Mouse (Mus musculus): ENCODE data around the gene Mical3. TPM values are rescaled to one million over a fixed set of nuclear protein-coding genes. Genes with fewer than 3 reads are reported as not detected.
A peak's percentile ranks its signal among the peaks of the same experiment; 100 is the strongest.

Gene Mical3
- total and polyA plus RNA-seq, 3 experiments, result 52.1 to 127 (median 114) TPM

DNA sequence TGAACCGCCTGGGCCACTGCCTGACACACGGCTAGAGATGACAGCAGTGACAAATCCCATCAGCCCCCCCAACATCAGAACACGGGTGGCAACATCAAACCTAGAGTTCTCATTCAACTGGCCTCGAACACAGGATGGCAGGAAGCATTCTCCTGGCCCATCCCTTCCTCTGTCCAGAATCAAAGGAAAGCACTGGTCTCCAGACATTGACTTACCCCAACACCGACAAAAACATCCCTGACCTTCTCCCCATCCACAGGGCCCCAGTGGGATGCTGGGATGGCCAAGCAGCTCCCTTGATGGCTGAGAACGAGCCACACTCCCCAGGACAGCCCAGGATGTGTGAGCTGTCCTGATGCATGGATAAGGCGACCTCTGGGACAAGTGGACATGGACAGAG is 57.5 kb downstream of the Mical3 start:
- Histone ChIP-seq H3K9ac (ENCODE audit: low read depth, low read length) (no peak overlapping the region), H3K4me1 (ENCODE audit: control insufficient read depth, insufficient read depth, low read length) (peaks cover 44% of the 10 kb centered on the region), H3K79me2 (replicated peaks; ENCODE audit: control insufficient read depth, insufficient read depth, low read length) (no peaks in the 10 kb centered on the region), H3K27me3 (ENCODE audit: control insufficient read depth, insufficient read depth, low read length) (no peaks in the 10 kb centered on the region), H3K27ac (peak overlapping the region; percentile 26), H3K4me3 (no peak overlapping the region), H3K36me3 (ENCODE audit: control insufficient read depth, insufficient read depth, low read length) (no peaks in the 10 kb centered on the region)
- intact Hi-C loops (cut with DNase I), result no loop called here
- WGBS, result 58% methylated on average over 7 of the region's 7 CpGs
- no peak for DNase-seq
- TF ChIP-seq POLR2A (IDR thresholded peaks at IDR 0.05; ENCODE audit: insufficient read depth, low read depth, low read length) (no peak), EP300 (IDR thresholded peaks at IDR 0.05; ENCODE audit: insufficient read depth, low read depth, low read length) (no peak), CTCF (IDR thresholded peaks at IDR 0.05) (no peak)

DNA sequence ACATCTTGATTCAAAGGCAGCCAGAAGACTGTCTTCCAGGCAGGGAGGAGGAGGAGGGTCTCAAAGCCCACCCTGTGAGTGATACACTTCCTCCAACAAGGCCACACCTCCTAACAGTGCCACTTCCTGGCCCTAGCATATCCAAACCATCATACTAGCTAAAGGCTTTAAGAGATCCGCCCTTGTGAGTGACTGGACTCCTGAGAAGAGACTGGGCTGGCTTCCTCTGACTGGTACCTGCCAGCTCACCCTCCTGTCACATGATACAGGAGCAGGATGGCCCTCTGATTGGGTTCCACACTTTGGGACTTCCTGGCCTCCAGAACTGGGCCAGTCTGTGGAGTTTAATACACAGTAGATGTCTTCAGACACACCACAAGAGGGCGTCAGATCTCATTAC is 58.2 kb downstream of the Mical3 start:
- no peaks in the 10 kb centered on the region for H3K27me3 ChIP-seq (ENCODE audit: control insufficient read depth, insufficient read depth, low read length)
- TF ChIP-seq POLR2A (IDR thresholded peaks at IDR 0.05; ENCODE audit: insufficient read depth, low read depth, low read length) (no peak), EP300 (IDR thresholded peaks at IDR 0.05; ENCODE audit: insufficient read depth, low read depth, low read length) (no peak), CTCF (IDR thresholded peaks at IDR 0.05) (peak; percentile 29)
- no peak for DNase-seq
- peak overlapping the region; percentile 26 for H3K27ac ChIP-seq
- no peaks in the 10 kb centered on the region for H3K36me3 ChIP-seq (ENCODE audit: control insufficient read depth, insufficient read depth, low read length)
- 75% methylated on average over 2 of the region's 2 CpGs for WGBS
- intact Hi-C loops (cut with DNase I), result no loop called here
- H3K4me1 ChIP-seq (ENCODE audit: control insufficient read depth, insufficient read depth, low read length), result peaks cover 50% of the 10 kb centered on the region
- H3K79me2 ChIP-seq (replicated peaks; ENCODE audit: control insufficient read depth, insufficient read depth, low read length), result no peaks in the 10 kb centered on the region
- H3K9ac ChIP-seq (ENCODE audit: low read depth, low read length), result no peak overlapping the region
- no peak overlapping the region for H3K4me3 ChIP-seq

DNA sequence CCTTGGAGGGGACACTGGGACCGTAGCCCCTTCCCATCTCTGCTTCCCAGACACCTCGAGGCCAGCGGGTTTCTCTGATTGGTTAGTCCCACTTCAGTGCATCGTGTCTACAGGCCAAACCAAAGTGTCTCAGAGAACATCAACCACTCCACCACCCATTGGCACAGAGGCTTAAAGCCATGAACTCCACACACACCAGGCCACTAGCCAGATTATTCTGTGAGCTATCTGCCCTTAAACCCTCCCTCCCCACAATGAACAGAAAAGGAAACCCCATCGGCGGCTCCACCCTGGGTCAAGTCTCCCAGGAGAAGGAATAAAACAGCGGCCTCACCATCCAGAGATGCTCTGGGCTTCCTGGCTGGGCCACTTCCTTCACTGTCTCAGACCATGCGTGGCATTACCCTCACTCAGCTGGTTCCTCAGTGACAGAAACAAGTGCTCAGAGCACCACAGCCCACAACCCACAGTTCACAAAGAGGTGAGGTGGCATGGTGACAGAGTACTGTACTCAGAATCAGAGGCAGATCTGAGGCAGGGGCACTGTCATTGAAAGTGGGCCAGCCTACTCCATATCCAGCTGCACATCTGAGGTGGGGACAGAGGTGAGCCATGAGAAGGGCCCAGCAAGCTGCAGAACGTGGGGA is 60.1 kb downstream of the Mical3 start:
- DNase-seq, result peak in 1 of 2 experiments; percentile 50
- H3K27ac ChIP-seq, result peak overlapping the region; percentile 57
- H3K27me3 ChIP-seq (ENCODE audit: control insufficient read depth, insufficient read depth, low read length), result no peaks in the 10 kb centered on the region
- H3K79me2 ChIP-seq (replicated peaks; ENCODE audit: control insufficient read depth, insufficient read depth, low read length), result no peaks in the 10 kb centered on the region
- H3K9ac ChIP-seq (ENCODE audit: low read depth, low read length), result no peak overlapping the region
- WGBS, result 31% methylated on average over 9 of the region's 9 CpGs
- TF ChIP-seq EP300 (IDR thresholded peaks at IDR 0.05; ENCODE audit: insufficient read depth, low read depth, low read length), result 0 out of 2 replicates have a peak, but pooled peaks have one; percentile 34
- TF ChIP-seq POLR2A (IDR thresholded peaks at IDR 0.05; ENCODE audit: insufficient read depth, low read depth, low read length), result no peak
- no peaks in the 10 kb centered on the region for H3K36me3 ChIP-seq (ENCODE audit: control insufficient read depth, insufficient read depth, low read length)
- intact Hi-C loops (cut with DNase I), result no loop called here
- peaks cover 58% of the 10 kb centered on the region for H3K4me1 ChIP-seq (ENCODE audit: control insufficient read depth, insufficient read depth, low read length)
- no peak overlapping the region for H3K4me3 ChIP-seq

DNA sequence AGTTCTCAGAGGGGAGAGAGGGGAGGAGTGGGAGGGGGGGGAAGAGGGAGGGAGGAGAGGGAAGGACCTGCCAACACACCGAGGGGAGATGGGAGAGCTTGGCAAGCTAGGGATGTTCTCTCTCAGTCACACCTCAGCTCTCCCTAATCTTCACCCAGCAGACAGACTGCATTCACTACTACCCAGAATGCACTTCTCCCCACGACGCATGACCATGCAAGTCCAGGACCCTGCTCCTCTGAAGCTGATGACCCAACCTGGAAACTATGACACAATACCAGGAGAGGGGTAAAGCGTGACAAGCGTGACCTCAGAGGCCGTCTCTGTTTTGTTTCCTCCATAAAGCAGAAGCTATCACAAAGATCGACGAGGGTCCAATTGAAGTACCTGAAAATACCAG is 61.6 kb downstream of the Mical3 start:
- WGBS, result 26% methylated on average over 8 of the region's 8 CpGs
- intact Hi-C loops (cut with DNase I), result loop anchor here (5.0 kb wide), 1 partner anchor 38 kb away; no protein-coding TSS in a partner anchor
- no peaks in the 10 kb centered on the region for H3K27me3 ChIP-seq (ENCODE audit: control insufficient read depth, insufficient read depth, low read length)

DNA sequence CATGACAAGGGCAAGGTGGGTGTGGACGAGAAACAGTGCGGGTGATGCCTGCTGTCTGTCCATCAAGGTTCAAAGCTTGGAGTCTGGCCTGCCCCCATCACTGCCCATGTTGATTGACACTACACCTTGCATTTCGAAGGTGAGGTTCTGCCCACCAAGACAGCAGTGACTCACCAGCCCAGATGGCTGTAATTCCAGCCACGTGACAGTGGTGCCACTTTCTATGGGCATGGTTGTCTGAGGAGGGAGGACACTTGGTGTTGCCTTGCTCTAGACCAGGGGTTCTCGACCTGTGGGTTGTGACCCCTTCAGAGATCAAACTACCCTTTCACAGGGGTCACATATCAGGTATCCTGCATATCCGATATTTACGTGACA is 62.7 kb downstream of the Mical3 start:
- peak overlapping the region; percentile 70 for H3K27ac ChIP-seq
- H3K9ac ChIP-seq (ENCODE audit: low read depth, low read length), result 0 out of 2 replicates have a peak overlapping the region, but pooled peaks have one; percentile 1
- H3K4me1 ChIP-seq (ENCODE audit: control insufficient read depth, insufficient read depth, low read length), result peaks cover 49% of the 10 kb centered on the region

More for the DNA sequence above, 61.6 kb downstream of the Mical3 start:
- Histone ChIP-seq H3K36me3 (ENCODE audit: control insufficient read depth, insufficient read depth, low read length) (no peaks in the 10 kb centered on the region), H3K4me3 (no peak overlapping the region), H3K4me1 (ENCODE audit: control insufficient read depth, insufficient read depth, low read length) (peaks cover 51% of the 10 kb centered on the region), H3K27ac (peak overlapping the region; percentile 56), H3K9ac (ENCODE audit: low read depth, low read length) (no peak overlapping the region), H3K79me2 (replicated peaks; ENCODE audit: control insufficient read depth, insufficient read depth, low read length) (no peaks in the 10 kb centered on the region)
- DNase-seq, result peak in 1 of 2 experiments; percentile 50
- TF ChIP-seq EP300 (IDR thresholded peaks at IDR 0.05; ENCODE audit: insufficient read depth, low read depth, low read length), result peak; percentile 76; the same call in 1 of the 2 replicates
- TF ChIP-seq CTCF (IDR thresholded peaks at IDR 0.05), result no peak

GRCm38 (mm10) chr6:121067426-121068086 is 63.2 kb downstream of the Mical3 start:
- Histone ChIP-seq H3K9ac (ENCODE audit: low read depth, low read length) (no peak overlapping the region), H3K27ac (peak overlapping the region; percentile 70), H3K79me2 (replicated peaks; ENCODE audit: control insufficient read depth, insufficient read depth, low read length) (peaks cover 1% of the 10 kb centered on the region; the same call in 1 of the 2 replicates), H3K4me3 (no peak overlapping the region), H3K4me1 (ENCODE audit: control insufficient read depth, insufficient read depth, low read length) (peaks cover 48% of the 10 kb centered on the region), H3K36me3 (ENCODE audit: control insufficient read depth, insufficient read depth, low read length) (no peaks in the 10 kb centered on the region), H3K27me3 (ENCODE audit: control insufficient read depth, insufficient read depth, low read length) (no peaks in the 10 kb centered on the region)
- intact Hi-C loops (cut with DNase I), result loop anchor here (5.0 kb wide), 1 partner anchor 40 kb away; no protein-coding TSS in a partner anchor
- peak; percentile 46; the same call in 1 of the 2 replicates for TF ChIP-seq EP300 (IDR thresholded peaks at IDR 0.05; ENCODE audit: insufficient read depth, low read depth, low read length)
- no peak for TF ChIP-seq POLR2A (IDR thresholded peaks at IDR 0.05; ENCODE audit: insufficient read depth, low read depth, low read length)
- 24% methylated on average over 11 of the region's 11 CpGs for WGBS
- peak in 1 of 2 experiments; percentile 64 for DNase-seq

More for the DNA sequence above, 62.7 kb downstream of the Mical3 start:
- no peaks in the 10 kb centered on the region for H3K36me3 ChIP-seq (ENCODE audit: control insufficient read depth, insufficient read depth, low read length)
- TF ChIP-seq CTCF (IDR thresholded peaks at IDR 0.05), result no peak
- TF ChIP-seq EP300 (IDR thresholded peaks at IDR 0.05; ENCODE audit: insufficient read depth, low read depth, low read length), result no peak
- no peak for TF ChIP-seq POLR2A (IDR thresholded peaks at IDR 0.05; ENCODE audit: insufficient read depth, low read depth, low read length)
- intact Hi-C loops (cut with DNase I), result loop anchor here (5.0 kb wide), 1 partner anchor 39 kb away; no protein-coding TSS in a partner anchor
- H3K79me2 ChIP-seq (replicated peaks; ENCODE audit: control insufficient read depth, insufficient read depth, low read length), result no peaks in the 10 kb centered on the region
- H3K27me3 ChIP-seq (ENCODE audit: control insufficient read depth, insufficient read depth, low read length), result no peaks in the 10 kb centered on the region
- DNase-seq, result no peak
- 67% methylated on average over 7 of the region's 7 CpGs for WGBS
- H3K4me3 ChIP-seq, result no peak overlapping the region
